8 mouse cellular contexts compared by ENCODE assay signal in the genomic region with DNA sequence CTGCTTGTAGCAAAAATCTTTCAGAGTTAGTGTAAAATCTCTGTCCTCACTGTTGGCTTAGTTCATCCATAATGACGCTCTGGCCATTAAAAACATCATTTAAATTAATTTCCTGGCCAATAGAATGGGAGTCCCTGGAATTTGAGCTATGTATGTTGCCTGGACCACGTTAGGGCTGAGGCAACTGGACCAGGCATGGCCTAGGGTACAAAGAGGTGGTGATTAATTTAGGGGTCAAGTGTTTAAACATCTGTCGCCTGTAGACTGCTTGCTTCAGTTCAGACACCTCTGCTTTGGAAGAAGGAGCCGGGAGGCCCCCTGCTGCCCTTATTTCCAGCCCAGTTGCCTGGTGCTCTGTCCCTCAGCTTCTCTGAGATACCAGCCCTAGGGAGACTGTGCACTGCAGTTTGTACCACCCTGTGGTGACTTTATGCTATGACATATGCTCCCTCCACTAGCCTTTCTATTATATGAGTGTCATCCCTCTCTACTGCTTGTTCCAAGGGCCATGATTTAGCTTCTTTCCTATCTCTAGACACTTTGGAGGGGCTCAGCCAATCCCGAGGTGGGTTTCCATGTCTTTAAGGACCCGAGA.
DNase-seq lines count a peak whose midpoint lies in the region.

No protein-coding gene starts in this region.

- DNase-seq in gastrocnemius, postnatal 14 days: peak; percentile 7
- no peak for DNase-seq in gastrocnemius, postnatal 36 days
- peak; percentile 15 for DNase-seq in thymus, postnatal 0 days (ENCODE audit: low spot score)
- no peak for DNase-seq in thymus, postnatal 25 days
- peak; percentile 9 for DNase-seq in kidney, postnatal 10 days
- DNase-seq in yolk sac, embryonic 10.5 days (ENCODE audit: low spot score): peak; percentile 1
- DNase-seq in layer of hippocampus, postnatal 14 days (ENCODE audit: low spot score in 2 of 2): no peak
- no peak for DNase-seq in Muller cell, postnatal 12 days (ENCODE audit: inconsistent ontology term)

- intact Hi-C loops in gastrocnemius, postnatal 14 days (cut with DNase I; ENCODE audit: low total_unique reads): loop anchor here (10.0 kb wide), 1 partner anchor 91 kb away; no protein-coding TSS in a partner anchor
- intact Hi-C loops in gastrocnemius, postnatal 36 days (cut with DNase I): loop anchor here (5.0 kb wide), 1 partner anchor 88 kb away; no protein-coding TSS in a partner anchor

Comparison
In these comparisons a context has a peak if more than half of its experiments do, and no peak if none do; other contexts are left out.
1. DNase-seq: peak in gastrocnemius, postnatal 14 days (single experiment), thymus, postnatal 0 days (single experiment), kidney, postnatal 10 days (single experiment) and yolk sac, embryonic 10.5 days (single experiment); none in gastrocnemius, postnatal 36 days (0 of 2), thymus, postnatal 25 days (single experiment), layer of hippocampus, postnatal 14 days (0 of 2) and Muller cell, postnatal 12 days (single experiment).